Mouse (Mus musculus) midbrain, embryonic 11.5 days (tissue): Measurements from ENCODE around the gene Ccn6. TPM values are rescaled to one million over a fixed set of nuclear protein-coding genes. Genes with fewer than 3 reads are reported as not detected.

Experiments used
- ATAC-seq: fragments of 200-750 bp; cut with Nextera tagmentation; 2 replicates; pipeline ENCODE4 v1.8.0; 2017; ENCODE audit warnings: moderate TSS enrichment, moderate library complexity; ENCODE audit not compliant: low FRiP score
- DNase-seq: peaks from one replicate; pipeline ENCODE4 v3.0.0; 2015; ENCODE audit warnings: low spot score; ENCODE audit errors: missing footprints
- H3K27ac ChIP-seq: fragments of 300-500 bp; sonication (generic); 2 replicates; pipeline ENCODE4 v1.5.1; 2014; ENCODE audit warnings: low read depth, low read length
- H3K27me3 ChIP-seq: fragments of 300-500 bp; sonication (generic); 2 replicates; pipeline ENCODE4 v1.6.1; 2014; ENCODE audit warnings: mild to moderate bottlenecking, low read length, moderate library complexity, mixed read lengths; ENCODE audit not compliant: control insufficient read depth, insufficient read depth
- H3K36me3 ChIP-seq: fragments of 300-500 bp; sonication (generic); 2 replicates; pipeline ENCODE4 v1.6.1; 2014; ENCODE audit warnings: mild to moderate bottlenecking, low read length, moderate library complexity, mixed read lengths; ENCODE audit not compliant: control insufficient read depth, insufficient read depth
- H3K4me1 ChIP-seq: fragments of 300-500 bp; sonication (generic); 2 replicates; pipeline ENCODE4 v1.6.1; 2014; ENCODE audit warnings: low read length; ENCODE audit not compliant: control insufficient read depth, insufficient read depth
- H3K4me2 ChIP-seq: fragments of 300-500 bp; sonication (generic); 2 replicates; pipeline ENCODE4 v1.6.1; 2014; ENCODE audit warnings: mild to moderate bottlenecking, moderate library complexity
- H3K4me3 ChIP-seq: fragments of 300-500 bp; sonication (generic); 2 replicates; pipeline ENCODE4 v1.5.1; 2014; ENCODE audit warnings: low read depth, low read length
- H3K9ac ChIP-seq: fragments of 300-500 bp; sonication (generic); 2 replicates; pipeline ENCODE4 v1.6.1; 2014; ENCODE audit warnings: low read length
- H3K9me3 ChIP-seq: fragments of 300-500 bp; sonication (generic); 2 replicates; pipeline ENCODE4 v1.6.1; 2016; ENCODE audit warnings: low read length; ENCODE audit not compliant: control insufficient read depth
- WGBS: fragments of 180-500 bp; shearing (Covaris S2); extraction: QIAGEN DNeasy Blood & Tissue Kit; methylation state at CpG from one replicate; pipeline ENCODE4 v1.1.7; 2014; 5-methylcytosine and 5-hydroxymethylcytosine counted together
- polyA plus RNA-seq: library from polyadenylated mRNA; unstranded; fragments of >200 nt; fragmentation: Nextera tagmentation; extraction: Ambion mirVana; gene quantifications from 2 replicates; pipeline ENCODE4 v1.2.1, GENCODE M21; 2014

The Ccn6 gene
- polyA plus RNA-seq, 1 experiment from 2014 or later: 0.20 TPM

GRCm38 (mm10) chr10:39106413-39106812, 57.2 kb downstream of the Ccn6 start:
- no peak overlapping the region for H3K9ac ChIP-seq
- DNase-seq: no peak
- no peaks in the 10 kb centered on the region for H3K36me3 ChIP-seq
- no peak overlapping the region for H3K4me3 ChIP-seq
- H3K27me3 ChIP-seq: no peaks in the 10 kb centered on the region
- WGBS: 57% methylated on average over 3 of the region's 3 CpGs
- no peak overlapping the region for H3K27ac ChIP-seq
- H3K4me1 ChIP-seq: no peaks in the 10 kb centered on the region
- no peak overlapping the region for H3K4me2 ChIP-seq
- no peaks in the 10 kb centered on the region for H3K9me3 ChIP-seq
- no peak for ATAC-seq

GRCm38 (mm10) chr10:39104803-39105449, 58.7 kb downstream of the Ccn6 start:
- WGBS: 94% methylated on average over 8 of the region's 8 CpGs
- H3K27me3 ChIP-seq: no peaks in the 10 kb centered on the region
- no peak overlapping the region for H3K27ac ChIP-seq
- DNase-seq (no peak), ATAC-seq (no peak)
- H3K36me3 ChIP-seq: no peaks in the 10 kb centered on the region
- no peaks in the 10 kb centered on the region for H3K4me1 ChIP-seq
- H3K4me3 ChIP-seq: no peak overlapping the region
- no peak overlapping the region for H3K4me2 ChIP-seq
- H3K9me3 ChIP-seq: no peaks in the 10 kb centered on the region
- H3K9ac ChIP-seq: no peak overlapping the region

Other genes with a start within 250 kb of the Ccn6 start
- 14.8 and 17.1 TPM in 2 replicates for gene Lama4, start 198.3 kb downstream of the Ccn6 start, polyA plus RNA-seq
- gene Fam229b, start 29.9 kb downstream of the Ccn6 start, polyA plus RNA-seq: 17.0 and 18.8 TPM in 2 replicates
- gene Tube1, start 29.8 kb downstream of the Ccn6 start, polyA plus RNA-seq: 19.8 and 22.6 TPM in 2 replicates
- gene Fyn, start 205.1 kb upstream of the Ccn6 start, polyA plus RNA-seq: 43.7 and 44.3 TPM in 2 replicates